Mouse (Mus musculus): ENCODE results near the gene Btbd6. TPM values are rescaled to one million over a fixed set of nuclear protein-coding genes. Genes with fewer than 3 reads are reported as not detected.

Gene Btbd6
- total RNA-seq, 2 experiments from 2014 or later: 55.8 to 55.9 TPM

GRCm38 (mm10) chr12:113000294-113001132 is 24.2 kb downstream of the Btbd6 start, which contains the start of gene Brf1:
TSS of gene Brf1 (minus strand) at chr12:113000704.
- peak; percentile 93 to 97 for DNase-seq (ENCODE audit: low spot score in 2 of 2)
- H3K27ac ChIP-seq: peak within 1 kb of the TSS; percentile 97
- H3K4me3 ChIP-seq: peak within 1 kb of the TSS; percentile 96
- peak; percentile 63 for TF ChIP-seq CTCF (conservative IDR thresholded peaks at IDR 0.05)

- no peak for DNase-seq (ENCODE audit: low spot score in 2 of 2)
- peak overlapping the region; percentile 96 for H3K4me3 ChIP-seq
- TF ChIP-seq CTCF (conservative IDR thresholded peaks at IDR 0.05): no peak
Observed at GRCm38 (mm10) chr12:113001133-113001474, 24.8 kb downstream of the Btbd6 start.

GRCm38 (mm10) chr12:113002667-113003066 is 26.4 kb downstream of the Btbd6 start:
- Histone ChIP-seq H3K27ac (no peak overlapping the region), H3K4me3 (no peak overlapping the region)
- no peak for DNase-seq (ENCODE audit: low spot score in 2 of 2)
- TF ChIP-seq CTCF (conservative IDR thresholded peaks at IDR 0.05): peak; percentile 67

More at GRCm38 (mm10) chr12:113001133-113001474, 24.8 kb downstream of the Btbd6 start:
- H3K27ac ChIP-seq: peak overlapping the region; percentile 97

- Histone ChIP-seq H3K4me3 (no peak overlapping the region), H3K27ac (no peak overlapping the region)
- no peak for TF ChIP-seq CTCF (conservative IDR thresholded peaks at IDR 0.05)
- DNase-seq (ENCODE audit: low spot score in 2 of 2): no peak
Observed at GRCm38 (mm10) chr12:113004011-113004410, 27.7 kb downstream of the Btbd6 start.

GRCm38 (mm10) chr12:113004993-113005392 is 28.7 kb downstream of the Btbd6 start:
- peak; percentile 88 for TF ChIP-seq CTCF (conservative IDR thresholded peaks at IDR 0.05)
- no peak overlapping the region for H3K27ac ChIP-seq
- DNase-seq (ENCODE audit: low spot score in 2 of 2): peak; percentile 59 to 73
- no peak overlapping the region for H3K4me3 ChIP-seq

GRCm38 (mm10) chr12:113011702-113012360 is 35.5 kb downstream of the Btbd6 start:
- H3K27ac ChIP-seq: peak overlapping the region; percentile 94
- H3K4me3 ChIP-seq: no peak overlapping the region
- no peak for DNase-seq (ENCODE audit: low spot score in 2 of 2)
- no peak for TF ChIP-seq CTCF (conservative IDR thresholded peaks at IDR 0.05)

- no peak overlapping the region for H3K4me3 ChIP-seq
- peak overlapping the region; percentile 94 for H3K27ac ChIP-seq
- TF ChIP-seq CTCF (conservative IDR thresholded peaks at IDR 0.05): no peak
- DNase-seq (ENCODE audit: low spot score in 2 of 2): no peak
Observed at GRCm38 (mm10) chr12:113012443-113012842, 36.2 kb downstream of the Btbd6 start.

- DNase-seq (ENCODE audit: low spot score in 2 of 2): peak; percentile 42 to 79
- no peak overlapping the region for H3K4me3 ChIP-seq
- peak overlapping the region; percentile 94 for H3K27ac ChIP-seq
- no peak for TF ChIP-seq CTCF (conservative IDR thresholded peaks at IDR 0.05)
Observed at GRCm38 (mm10) chr12:113013021-113013491, 36.8 kb downstream of the Btbd6 start.

GRCm38 (mm10) chr12:113013604-113014558 is 37.6 kb downstream of the Btbd6 start, which contains the start of gene Pacs2:
TSS of gene Pacs2 (plus strand) at chr12:113014508.
- Histone ChIP-seq H3K4me3 (peak within 1 kb of the TSS; percentile 85), H3K27ac (peak within 1 kb of the TSS; percentile 94)
- peak; percentile 22; the same call in 1 of the 2 replicates for TF ChIP-seq CTCF (conservative IDR thresholded peaks at IDR 0.05)
- peak; percentile 87 to 94 for DNase-seq (ENCODE audit: low spot score in 2 of 2)

GRCm38 (mm10) chr12:113014561-113015556 is 38.6 kb downstream of the Btbd6 start:
- DNase-seq (ENCODE audit: low spot score in 2 of 2): peak in 1 of 2 experiments; percentile 33
- H3K4me3 ChIP-seq: peak overlapping the region; percentile 82
- peak overlapping the region; percentile 93 for H3K27ac ChIP-seq
- TF ChIP-seq CTCF (conservative IDR thresholded peaks at IDR 0.05): no peak

- peak overlapping the region; percentile 82; the same call in 1 of the 2 replicates for H3K4me3 ChIP-seq
- H3K27ac ChIP-seq: peak overlapping the region; percentile 93; the same call in 1 of the 2 replicates
- no peak for TF ChIP-seq CTCF (conservative IDR thresholded peaks at IDR 0.05)
- DNase-seq (ENCODE audit: low spot score in 2 of 2): no peak
Observed at GRCm38 (mm10) chr12:113015956-113016355, 39.7 kb downstream of the Btbd6 start.
